Mouse (Mus musculus): ENCODE measurements around the gene Commd1.

Commd1 gene

DNA sequence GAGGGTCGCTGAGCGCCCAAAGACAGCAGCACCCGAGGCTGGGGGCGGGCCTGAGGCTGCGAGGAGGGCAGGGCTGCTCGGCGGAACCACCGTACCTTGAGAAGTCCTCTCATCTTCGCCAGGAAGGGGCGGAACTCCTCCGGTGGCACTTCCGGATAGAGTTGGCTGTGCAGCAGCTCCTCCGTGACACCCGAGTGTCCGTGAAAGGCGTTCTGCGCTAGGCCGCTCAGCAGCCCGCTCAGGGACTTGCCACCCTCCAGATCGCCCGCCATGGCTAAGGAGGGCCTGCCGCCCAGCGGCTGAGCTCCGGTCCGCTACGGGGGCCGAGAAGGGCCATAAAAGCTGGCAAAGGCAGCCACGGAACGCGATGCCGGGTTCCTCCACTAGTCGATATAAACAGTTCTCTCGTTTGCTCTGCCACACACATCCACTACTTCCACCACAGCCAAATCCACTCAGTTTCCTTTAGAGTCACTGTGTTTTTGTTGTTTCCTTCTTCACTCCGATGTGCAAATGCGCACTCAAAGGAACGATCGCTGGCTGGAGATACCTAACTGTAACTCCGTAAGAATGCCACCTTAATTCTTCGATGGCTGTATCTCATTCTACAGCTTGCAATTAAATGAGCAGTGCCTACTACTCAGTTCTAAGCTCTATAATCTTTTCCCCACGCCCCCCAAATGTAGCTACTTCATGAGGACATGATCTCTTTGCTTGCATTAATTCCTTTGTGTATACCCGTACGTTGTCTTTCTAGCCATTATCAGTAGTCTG lies at the start of gene Commd1, which contains the start of gene Gm28048:
TSS of gene Commd1 (minus strand) at position 399 of the 774 bp plus-strand sequence.
TSS of gene Gm28048 (minus strand) at position 107 of the 774 bp plus-strand sequence.
- in situ Hi-C loops (cut with MboI, MseI): no loop called here

DNA sequence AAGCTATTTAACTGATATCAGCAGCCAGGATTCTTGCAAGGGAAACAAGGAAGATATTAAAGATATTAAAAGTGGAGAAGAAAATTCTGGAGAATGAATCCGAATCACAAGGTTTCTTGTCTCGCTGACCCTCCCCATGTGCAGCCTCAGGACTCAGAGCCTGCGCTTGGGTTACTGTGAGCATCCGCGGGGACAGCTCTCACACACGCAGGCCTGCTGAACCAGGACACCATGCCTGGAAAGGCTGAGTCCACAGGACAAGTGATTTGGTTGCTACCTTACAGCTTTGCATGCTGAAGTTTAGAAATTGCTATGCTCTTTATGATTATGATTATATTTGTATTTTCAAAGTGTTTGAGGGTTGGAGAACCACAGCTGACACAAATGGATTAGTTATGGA lies 47.2 kb upstream of the Commd1 start:
- in situ Hi-C loops (cut with MboI, MseI): no loop called here

DNA sequence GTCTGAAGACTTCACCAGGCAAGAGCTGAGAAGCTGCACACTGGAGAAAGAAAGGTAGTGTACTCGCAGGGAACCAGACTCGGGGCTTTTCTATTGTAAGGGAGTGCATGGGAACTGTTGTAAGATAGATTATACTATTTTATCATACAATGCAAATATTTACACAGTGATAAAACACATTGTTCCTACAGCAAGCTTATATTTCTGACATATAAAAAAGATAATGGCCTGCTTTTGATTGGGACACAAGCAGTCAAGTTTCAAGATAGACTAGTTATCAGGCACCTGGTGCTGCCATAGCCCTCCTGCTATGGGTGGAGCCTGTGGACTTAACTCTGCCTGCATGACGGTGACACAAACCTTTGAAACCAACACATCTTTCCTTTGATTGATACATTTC lies 46.8 kb upstream of the Commd1 start:
- in situ Hi-C loops (cut with MboI, MseI): no loop called here

DNA sequence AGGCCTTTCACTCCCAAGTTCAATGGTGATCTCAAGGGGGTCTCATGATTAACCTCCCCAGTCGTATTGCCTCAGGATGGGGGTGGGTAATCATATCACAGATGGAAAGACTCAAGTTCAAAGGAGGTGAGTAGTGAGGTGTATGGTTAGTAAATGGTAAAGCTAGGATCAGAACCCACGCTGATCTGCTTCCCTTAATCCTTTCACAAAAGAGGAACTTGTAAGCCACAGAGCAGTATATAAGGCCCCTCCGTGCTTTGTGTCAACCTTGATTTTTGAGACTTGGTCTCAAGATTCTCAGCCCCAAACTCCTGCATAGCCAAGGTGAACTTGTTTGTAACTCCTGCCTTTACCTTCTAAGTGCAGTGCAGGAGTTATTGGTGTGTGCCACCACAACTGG lies 42.0 kb upstream of the Commd1 start:
- in situ Hi-C loops (cut with MboI, MseI): no loop called here

DNA sequence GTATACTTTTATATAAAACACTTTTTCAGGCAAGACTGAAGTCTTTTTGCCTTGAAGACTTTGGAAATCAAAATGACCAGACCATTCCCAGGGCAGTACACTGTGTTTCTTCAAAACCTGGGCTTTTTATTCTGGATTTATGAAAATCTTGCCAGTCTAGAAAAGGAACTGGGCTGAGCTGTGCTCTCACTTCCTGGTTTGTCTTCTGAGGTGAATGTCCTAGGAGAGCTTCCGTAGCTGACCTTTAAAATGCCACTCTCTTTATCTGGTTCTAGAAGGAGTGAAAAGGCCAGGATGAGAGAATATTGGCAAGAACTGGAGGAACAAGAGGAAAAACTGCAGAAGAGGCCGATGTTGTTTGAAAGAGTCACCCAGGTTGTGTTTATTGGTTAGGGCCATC lies 41.0 kb upstream of the Commd1 start:
- in situ Hi-C loops (cut with MboI, MseI): no loop called here

DNA sequence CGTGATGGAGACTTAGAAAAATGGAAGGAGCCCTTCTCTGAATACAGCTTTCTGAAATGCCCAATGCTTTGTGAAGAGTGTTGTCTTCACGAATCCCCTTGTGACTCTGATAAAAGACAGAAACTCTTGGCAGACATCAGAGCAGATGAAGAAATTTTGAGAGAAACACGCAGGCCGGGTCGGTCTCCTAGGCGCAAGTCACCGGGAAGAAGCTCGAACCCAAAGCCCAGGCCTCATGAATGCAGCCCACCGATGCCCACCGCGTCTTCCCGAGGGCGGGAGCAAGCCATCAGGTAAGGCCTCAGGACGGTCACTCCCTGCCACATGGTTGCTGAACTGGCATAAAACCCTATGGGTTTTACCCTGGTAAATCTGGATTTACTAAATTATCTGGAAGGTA lies 38.7 kb upstream of the Commd1 start:
- in situ Hi-C loops (cut with MboI, MseI): no loop called here

DNA sequence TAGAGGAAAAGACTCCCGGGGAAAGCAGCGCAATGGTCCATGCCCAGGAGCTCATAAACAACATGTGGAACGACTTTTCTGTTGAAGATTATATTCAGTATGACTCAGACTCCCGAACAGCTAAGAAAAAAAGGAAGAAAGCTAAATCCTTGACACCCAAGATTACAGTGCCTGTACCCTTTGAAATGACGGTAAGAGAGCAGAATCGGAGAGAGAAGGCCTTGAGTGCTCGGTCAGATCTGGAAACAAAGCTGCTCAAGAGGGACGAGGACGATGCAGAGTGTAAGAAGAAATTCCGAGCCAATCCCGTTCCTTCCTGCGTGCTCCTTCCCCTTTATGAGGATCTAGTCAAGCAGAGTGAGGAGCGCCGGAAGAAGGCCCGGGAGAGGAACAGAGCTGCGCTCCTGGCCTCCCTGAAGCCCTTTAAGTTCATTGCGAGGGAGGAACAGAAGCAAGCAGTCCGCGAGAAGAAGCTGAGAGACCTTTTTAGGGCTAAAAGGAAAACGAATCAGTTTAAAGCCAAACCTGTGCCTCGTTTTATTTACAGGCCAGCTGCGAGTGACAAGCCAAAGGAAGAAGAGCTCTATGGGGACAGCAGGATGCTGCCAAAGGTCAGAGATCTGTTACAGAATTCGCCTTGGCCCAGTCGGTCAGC lies 38.1 kb upstream of the Commd1 start:
- in situ Hi-C loops (cut with MboI, MseI): no loop called here

DNA sequence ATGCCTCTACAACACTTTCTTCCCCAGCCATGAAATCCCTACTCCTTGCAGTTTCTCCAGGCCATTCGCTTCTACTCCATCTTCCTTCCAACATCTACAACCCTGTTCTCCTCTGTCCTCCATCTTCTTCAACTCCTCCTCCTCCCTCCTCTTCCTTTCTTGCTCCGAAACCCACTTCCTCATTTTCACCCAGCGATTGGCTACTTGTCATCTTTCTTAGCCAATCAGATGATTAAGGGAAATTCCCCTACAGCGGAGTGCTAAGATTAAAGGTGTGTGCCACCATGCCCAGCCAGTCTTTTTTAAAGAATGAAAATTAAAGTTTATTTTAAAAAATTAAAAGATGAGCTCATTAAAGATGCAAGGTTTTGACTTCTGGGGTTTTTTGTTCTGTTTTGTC lies 35.8 kb upstream of the Commd1 start:
- in situ Hi-C loops (cut with MboI, MseI): loop anchor here (5.0 to 10.0 kb wide), 2 partner anchors 47 to 64 kb away; no protein-coding TSS in a partner anchor

DNA sequence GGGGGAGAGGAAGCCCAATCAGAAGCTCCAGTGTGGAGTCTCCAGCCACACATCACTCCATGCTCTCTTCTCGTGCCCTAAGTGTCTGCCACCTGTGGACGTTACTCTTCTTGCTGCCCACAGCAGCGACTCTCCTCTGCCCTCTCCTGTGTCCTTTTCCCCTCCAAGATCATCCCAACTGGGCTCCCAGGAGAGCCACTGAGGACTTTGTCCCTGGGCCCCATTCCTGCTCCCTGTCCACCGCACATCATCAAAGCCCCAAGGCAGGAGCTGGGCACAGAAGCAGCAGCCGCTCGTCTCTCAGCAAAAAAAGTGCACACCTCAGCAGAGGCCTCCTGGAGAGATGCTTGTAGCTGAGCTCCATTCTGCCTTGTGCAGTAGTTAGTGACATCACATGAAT lies 32.8 kb upstream of the Commd1 start:
- in situ Hi-C loops (cut with MboI, MseI): loop anchor here (5.0 to 10.0 kb wide), 3 partner anchors 50 to 257 kb away; no protein-coding TSS in a partner anchor

DNA sequence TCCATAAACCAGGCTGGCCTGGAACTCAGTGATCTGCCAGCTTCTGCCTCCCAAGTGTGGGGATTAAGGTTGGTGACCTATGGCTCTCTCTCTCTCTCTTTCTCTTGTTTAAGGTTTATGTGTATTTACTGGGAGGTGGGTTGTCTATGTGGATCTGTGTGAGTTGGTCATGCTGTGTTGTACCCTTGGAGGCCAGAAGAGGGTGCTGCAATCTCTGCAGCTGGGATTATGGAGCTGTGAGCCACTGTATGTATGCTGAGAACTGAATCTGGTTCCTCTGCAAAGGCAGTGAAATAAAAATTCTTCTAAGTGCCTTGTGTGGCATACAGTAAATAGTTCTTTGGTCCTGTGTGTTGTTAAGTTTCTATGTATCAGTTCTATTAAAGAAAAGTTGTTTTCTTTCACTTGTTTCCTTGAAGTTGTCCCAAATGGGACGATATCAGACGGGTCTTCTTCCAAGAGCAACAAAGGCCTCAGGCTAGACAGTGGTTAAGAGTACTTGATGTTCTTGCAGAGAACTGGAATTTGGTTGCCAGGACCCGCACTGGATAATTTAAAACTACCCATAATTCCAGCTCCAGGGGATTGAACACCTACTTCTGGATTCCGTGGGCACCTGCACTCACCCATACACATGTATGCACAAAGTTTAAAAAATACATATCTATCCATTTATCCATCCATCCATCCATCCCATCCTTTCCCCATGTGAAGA lies 31.6 kb upstream of the Commd1 start:
- in situ Hi-C loops (cut with MboI, MseI): loop anchor here (5.0 to 10.0 kb wide), 2 partner anchors 51 to 259 kb away; no protein-coding TSS in a partner anchor

DNA sequence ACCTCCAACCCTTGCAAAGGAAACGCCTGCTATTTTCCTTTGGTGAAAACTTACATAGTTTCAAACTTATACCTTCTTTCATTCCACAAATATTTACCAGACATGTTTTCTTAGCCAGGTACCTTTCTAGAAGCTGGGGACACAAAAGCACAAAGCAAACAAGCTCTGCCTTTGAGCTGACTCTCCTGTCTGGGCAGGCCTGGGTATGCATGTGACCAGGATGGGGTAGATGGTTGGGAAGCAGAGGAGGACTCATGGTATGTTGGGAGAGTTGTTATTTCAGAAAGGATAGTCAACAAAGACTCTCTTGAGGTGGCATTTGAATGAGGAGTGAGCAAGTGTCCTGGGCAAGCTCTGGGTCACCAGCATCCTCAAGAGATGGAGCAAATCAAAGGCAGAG lies 30.9 kb upstream of the Commd1 start:
- in situ Hi-C loops (cut with MboI, MseI): loop anchor here (5.0 to 10.0 kb wide), 2 partner anchors 52 to 259 kb away; no protein-coding TSS in a partner anchor

DNA sequence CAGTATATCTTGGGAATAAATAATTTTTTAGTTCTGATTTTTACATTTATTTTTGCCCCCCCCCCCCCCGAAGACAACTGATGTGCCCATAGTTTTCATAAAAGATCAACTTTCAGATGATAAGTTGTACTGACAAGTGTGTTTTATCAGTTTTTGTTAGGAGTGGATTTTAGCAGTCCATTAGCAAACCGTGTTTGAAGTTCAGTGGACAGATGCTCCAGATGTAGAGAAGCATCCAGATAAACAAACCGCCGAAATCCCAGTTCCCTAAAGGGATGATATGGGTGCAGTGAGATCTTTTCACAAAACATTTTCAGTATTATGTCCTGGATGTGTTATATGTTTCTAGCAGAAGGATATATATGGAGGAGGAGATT lies 26.6 kb upstream of the Commd1 start:
- in situ Hi-C loops (cut with MboI, MseI): loop anchor here (5.0 kb wide), 1 partner anchor 488 kb away; the partner anchor contains the start of gene Ahsa2

DNA sequence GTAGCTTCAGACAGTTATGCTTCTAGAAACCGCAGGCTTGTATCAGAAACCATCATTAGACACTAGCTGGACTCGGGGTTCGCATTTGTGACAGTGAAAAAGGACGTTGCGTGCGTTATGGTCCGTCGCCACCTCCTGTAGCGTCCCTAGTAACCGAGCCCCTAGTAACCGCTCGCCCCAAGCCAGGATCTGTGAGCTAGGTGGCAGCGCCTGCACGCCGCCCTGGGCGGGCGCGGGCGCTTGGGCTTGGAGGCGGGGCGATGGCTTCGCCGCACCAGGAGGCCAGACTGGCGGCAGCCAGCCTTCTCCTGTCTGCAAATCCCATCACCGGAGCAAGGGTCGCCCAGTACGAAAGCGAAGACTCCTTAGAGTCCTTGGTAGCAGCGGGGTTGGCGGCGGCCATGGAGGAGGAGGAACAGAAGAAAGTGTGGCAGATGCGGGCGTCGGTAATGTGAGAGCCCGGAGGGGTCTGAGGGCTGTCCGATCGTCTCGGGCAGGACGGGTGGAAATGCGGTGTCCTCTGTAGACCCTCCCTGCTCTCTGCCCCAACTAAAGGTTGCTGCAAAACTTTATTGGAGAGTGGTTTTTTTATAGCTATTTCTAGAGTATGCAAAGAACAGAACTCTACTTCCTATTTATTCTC lies 26.1 kb upstream of the Commd1 start:
- in situ Hi-C loops (cut with MboI, MseI): loop anchor here (5.0 kb wide), 1 partner anchor 489 kb away; the partner anchor contains the start of gene Ahsa2

DNA sequence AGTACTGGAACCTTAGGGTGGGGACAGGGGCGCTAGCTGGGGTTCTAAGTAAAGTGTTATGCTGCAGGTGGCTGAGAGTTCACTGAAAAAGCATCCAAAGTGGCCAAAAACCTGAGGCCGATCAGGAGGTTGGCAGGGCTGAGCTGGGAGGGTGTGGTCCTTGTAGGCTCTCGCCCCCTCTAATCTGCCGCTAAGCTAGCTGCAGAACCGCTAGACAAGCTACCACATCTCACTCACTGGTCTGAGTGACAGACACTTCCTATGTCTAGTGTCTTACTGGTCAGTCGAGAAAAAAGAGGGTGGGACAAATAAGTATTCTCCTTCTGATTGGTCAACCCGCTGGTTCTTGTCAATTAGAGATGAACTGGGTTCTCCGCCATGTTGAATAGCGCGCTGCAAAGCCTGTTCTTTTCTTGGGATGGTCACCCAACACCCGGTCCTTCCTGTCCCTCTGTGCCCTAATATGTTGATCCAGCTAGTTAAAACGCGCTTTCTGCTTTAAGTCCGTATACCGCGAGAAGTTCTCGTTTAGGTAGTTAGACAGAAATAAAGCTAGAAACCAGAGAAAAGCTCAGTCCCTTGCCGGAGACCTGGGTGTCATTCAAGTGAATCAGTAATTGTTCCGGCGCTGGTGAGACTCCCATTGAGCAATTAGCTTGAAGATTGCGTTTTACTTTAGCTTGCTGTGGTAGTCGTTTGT lies 25.4 kb upstream of the Commd1 start, which contains the start of gene Fam161a:
TSS of gene Fam161a (plus strand) at position 51 of the 700 bp plus-strand sequence.
- in situ Hi-C loops (cut with MboI, MseI): loop anchor here (5.0 kb wide), 1 partner anchor 490 kb away; the partner anchor contains the start of gene Ahsa2

DNA sequence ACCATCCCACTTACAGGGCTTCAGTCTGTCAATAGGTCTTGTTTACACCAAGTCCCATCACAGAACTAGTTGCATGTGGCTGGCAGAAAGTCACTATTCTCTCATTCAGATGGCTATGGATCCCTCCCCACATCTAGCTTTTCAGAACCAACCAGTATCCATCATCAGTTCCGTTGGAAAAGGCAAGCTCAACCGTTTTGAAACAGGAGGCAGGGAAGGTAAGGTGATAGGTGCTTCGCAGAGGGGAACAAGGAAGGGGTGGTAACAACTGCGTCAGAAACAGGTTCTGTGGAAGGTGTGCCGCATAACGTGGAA lies 24.9 kb upstream of the Commd1 start:
- in situ Hi-C loops (cut with MboI, MseI): loop anchor here (5.0 kb wide), 1 partner anchor 490 kb away; the partner anchor contains the start of gene Ahsa2

DNA sequence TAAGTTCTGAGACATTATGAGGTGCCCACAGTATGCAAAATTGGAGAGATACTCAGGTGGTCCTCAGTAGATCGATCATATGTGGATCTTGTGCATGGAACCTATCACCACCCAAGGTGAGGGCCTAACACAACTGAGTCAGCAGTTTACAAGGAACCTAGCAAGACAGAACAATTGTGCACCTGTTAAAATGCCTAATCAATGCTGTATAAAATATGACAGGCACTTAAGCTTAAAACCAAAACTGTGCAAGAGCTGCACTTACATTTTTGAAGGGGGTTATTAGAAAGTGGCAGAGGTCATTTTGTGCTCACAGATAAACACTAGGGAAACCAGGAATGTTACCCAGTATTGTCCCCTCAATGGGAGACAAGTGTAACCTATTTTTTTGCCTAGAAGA lies 23.1 kb upstream of the Commd1 start:
- in situ Hi-C loops (cut with MboI, MseI): loop anchor here (5.0 kb wide), 1 partner anchor 492 kb away; the partner anchor contains the start of gene Ahsa2

DNA sequence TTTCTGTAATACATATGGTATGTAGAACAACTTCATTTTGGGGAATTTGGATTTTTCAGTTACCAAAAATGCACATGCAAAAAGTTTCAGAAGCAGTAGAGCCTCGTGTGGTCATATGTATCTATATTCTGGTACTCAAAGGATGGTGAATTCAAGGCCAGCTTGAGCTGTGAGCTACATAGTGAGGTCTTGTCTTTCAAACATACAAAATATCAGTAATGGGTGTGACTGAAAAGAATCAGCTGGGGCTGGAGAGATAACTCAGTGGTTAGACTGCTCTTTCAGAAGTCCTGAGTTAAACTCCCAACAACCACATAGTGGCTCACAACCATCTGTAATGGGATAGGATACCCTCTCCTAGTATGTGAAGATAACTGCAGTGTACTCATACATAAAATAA lies 16.1 kb upstream of the Commd1 start:
- in situ Hi-C loops (cut with MboI, MseI): loop anchor here (5.0 kb wide), 1 partner anchor 289 kb away; no protein-coding TSS in a partner anchor

DNA sequence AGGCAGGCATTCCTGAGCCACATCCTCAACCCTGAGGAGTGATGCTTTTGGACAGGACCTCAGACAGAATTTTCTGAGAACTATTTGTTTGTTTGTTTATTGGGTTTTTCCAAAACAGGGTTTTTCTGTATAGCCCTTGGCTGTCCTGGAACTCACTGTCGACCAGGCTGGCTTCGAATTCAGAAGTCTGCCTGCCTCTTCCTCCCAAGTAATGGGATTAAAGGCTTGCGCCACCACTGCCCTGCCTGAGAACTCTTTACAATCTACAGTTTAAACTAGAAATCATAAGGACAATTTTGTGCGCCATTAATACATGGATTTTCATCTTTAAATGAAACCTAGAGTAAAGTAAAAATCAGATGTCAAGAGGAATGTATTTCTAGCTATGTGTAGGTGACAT lies 13.3 kb upstream of the Commd1 start:
- in situ Hi-C loops (cut with MboI, MseI): loop anchor here (5.0 kb wide), 1 partner anchor 292 kb away; no protein-coding TSS in a partner anchor

DNA sequence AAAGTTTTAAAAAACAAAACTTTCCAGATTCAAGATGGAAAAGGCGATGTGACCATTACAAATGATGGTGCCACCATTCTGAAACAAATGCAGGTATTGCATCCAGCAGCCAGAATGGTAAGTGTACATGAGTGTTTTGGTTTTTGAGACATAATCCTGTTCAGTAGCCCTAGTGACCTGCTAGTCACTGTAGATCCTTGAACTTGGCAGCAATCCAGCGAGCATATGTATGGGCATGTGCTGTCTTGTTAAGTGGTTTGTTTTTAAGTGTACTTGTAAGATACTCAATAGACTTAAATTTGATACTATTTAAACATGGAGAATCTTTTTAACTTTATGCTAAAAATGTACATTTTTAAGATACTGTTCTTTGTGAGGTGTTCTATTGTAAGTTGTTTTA lies 12.1 kb upstream of the Commd1 start:
- in situ Hi-C loops (cut with MboI, MseI): no loop called here

DNA sequence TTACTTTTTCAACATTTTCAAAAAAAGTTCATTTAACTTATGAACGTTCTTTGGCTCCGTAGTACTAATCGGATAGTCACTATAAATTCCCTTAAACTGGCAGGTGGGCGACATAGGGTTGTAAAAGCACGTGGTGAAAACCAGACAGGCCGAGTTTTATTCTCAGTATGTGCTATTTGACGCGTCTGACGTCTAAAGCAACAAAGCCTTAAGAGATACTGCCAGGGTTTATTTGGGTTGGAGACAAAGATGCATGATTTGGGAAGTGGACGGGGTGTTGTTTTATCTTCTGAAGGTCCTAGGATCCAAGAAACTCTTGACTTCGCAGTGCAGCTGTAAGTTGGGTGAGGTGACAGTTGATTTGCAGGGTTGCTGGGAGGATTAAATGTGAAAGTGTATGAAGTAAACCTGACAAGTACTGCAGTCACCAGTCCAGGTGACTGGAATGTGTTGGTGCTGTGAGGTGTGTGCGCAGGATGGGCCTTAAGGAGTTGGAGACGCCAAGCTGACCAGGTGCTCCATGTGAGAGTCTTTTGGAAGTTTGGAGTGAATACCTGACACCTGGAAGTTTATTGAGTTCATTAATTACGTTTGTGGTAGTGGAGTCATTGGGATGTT lies 9.1 kb upstream of the Commd1 start:
- in situ Hi-C loops (cut with MboI, MseI): no loop called here

All from T-helper 2 cell (primary cell).